Mouse (Mus musculus): Measurements from ENCODE around the gene Art3.

GRCm38 (mm10) chr5:92434571-92434985 lies 103.0 kb downstream of the Art3 start:
- no peak for TF ChIP-seq CTCF (IDR thresholded peaks at IDR 0.05; ENCODE audit: insufficient read depth, low read length)
- TF ChIP-seq POLR2A (IDR thresholded peaks at IDR 0.05; ENCODE audit: borderline replicate concordance, extremely low read depth, low read depth, low read length) = no peak
